Mouse (Mus musculus) layer of hippocampus, adult 2 months (tissue): Measurements from ENCODE around the gene Gas7. TPM values are rescaled to one million over a fixed set of nuclear protein-coding genes. Genes with fewer than 3 reads are reported as not detected.

Experiments used
- DNase-seq, 2 experiments: peaks; one replicate each; pipeline ENCODE4 v3.0.0; 2022; ENCODE audit warnings: low spot score in 2 of 2
- H3K27ac ChIP-seq: fragments of 200-600 bp; 2 replicates; pipeline ENCODE4 v1.8.1; 2022
- H3K4me3 ChIP-seq: fragments of 200-600 bp; 2 replicates; pipeline ENCODE4 v1.8.1; 2022; ENCODE audit warnings: mild to moderate bottlenecking
- CTCF ChIP-seq: fragments of 200-600 bp; conservative IDR thresholded peaks from 2 replicates; pipeline ENCODE4 v1.8.1; 2022; ENCODE audit warnings: antibody characterized with exemption, mild to moderate bottlenecking, moderate library complexity
- total RNA-seq, 2 experiments: library from RNA; stranded (reverse); gene quantifications; 2 replicates each; pipeline ENCODE4 v1.2.3; 2021

The Gas7 gene
- total RNA-seq, 2 experiments from 2014 or later = 453 to 462 TPM

DNA sequence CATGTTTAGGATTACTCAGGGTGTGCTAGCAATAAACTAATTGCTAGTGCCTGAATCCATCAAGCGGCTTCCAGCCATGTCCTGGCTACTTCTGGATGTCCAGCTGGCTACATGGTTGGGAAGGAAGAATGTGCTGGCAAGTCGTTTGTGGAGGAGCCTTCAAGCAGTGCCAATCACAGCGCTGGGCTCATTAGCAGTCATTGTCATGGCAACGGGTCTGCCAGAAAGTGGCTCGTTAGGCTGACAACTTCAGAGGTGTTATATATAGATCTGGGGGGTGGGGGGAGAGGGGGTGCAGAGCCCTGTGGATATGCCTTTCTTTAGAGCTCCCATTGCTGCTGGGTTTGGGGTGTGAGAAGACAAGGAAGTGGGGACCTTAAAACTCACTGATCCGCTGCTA is 141.0 kb downstream of the Gas7 start:
- Histone ChIP-seq H3K4me3 (peak overlapping the region; percentile 55), H3K27ac (peak overlapping the region; percentile 99)
- no peak for TF ChIP-seq CTCF
- DNase-seq = peak; percentile 81 to 92

- no peak for DNase-seq
- TF ChIP-seq CTCF = peak; percentile 15; the same call in 1 of the 2 replicates
- H3K4me3 ChIP-seq = peak overlapping the region; percentile 55
- peak overlapping the region; percentile 99 for H3K27ac ChIP-seq
These were observed 141.6 kb downstream of the Gas7 start for GRCm38 (mm10) chr11:67596856-67597255.

DNA sequence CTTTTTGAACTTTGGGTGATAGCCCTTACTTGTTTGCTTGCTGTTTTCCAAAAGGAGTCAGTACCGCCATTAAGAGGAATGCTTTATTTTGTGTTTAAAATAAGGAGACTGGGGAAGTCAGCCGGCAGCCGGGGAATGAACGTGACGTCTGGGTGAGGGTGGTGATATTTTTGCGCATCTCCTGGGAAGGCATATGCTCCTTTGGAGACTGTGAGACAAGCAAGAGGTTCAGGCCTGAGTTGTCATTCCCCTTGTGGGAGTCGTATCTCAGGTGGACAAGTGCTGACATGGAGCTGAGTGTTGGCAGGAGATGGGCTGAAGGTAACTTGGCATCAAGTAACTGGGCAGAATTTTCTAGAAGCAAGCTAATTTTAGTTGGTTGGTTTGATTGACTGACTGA is 142.2 kb downstream of the Gas7 start:
- H3K4me3 ChIP-seq = peak overlapping the region; percentile 55
- TF ChIP-seq CTCF = no peak
- peak overlapping the region; percentile 99 for H3K27ac ChIP-seq
- DNase-seq = peak; percentile 60 to 72

- TF ChIP-seq CTCF = no peak
- no peak for DNase-seq
- Histone ChIP-seq H3K4me3 (peak overlapping the region; percentile 55), H3K27ac (peak overlapping the region; percentile 99)
These were observed 143.9 kb downstream of the Gas7 start for GRCm38 (mm10) chr11:67599141-67599540.

- Histone ChIP-seq H3K4me3 (peak overlapping the region; percentile 55), H3K27ac (peak overlapping the region; percentile 99)
- peak in 1 of 2 experiments; percentile 56 for DNase-seq
- TF ChIP-seq CTCF = no peak
These were observed 145.6 kb downstream of the Gas7 start for GRCm38 (mm10) chr11:67600710-67601430.

- no peak for DNase-seq
- peak overlapping the region; percentile 99 for H3K27ac ChIP-seq
- peak overlapping the region; percentile 32; the same call in 1 of the 2 replicates for H3K4me3 ChIP-seq
- TF ChIP-seq CTCF = no peak
These were observed 147.6 kb downstream of the Gas7 start for GRCm38 (mm10) chr11:67602711-67603369.

DNA sequence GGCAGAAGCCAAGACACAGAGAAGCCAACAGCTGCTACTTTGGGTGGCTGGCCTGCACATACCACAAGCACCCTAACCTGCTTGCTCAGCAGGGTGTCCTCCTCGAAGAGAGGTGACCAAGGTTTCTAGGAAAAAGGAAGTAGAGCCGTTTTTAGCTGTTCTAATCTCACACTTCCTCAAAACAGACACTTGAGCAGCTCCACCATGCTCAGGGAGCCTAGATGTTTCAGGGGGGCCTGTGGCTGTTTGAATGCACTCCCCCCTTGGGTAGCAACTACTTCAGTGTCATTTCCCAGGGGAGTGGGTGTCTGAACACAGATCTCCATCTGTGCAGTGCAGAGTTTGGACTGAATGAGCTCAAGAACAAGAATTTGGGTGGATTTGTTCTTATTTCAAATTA is 149.2 kb downstream of the Gas7 start:
- TF ChIP-seq CTCF = no peak

DNA sequence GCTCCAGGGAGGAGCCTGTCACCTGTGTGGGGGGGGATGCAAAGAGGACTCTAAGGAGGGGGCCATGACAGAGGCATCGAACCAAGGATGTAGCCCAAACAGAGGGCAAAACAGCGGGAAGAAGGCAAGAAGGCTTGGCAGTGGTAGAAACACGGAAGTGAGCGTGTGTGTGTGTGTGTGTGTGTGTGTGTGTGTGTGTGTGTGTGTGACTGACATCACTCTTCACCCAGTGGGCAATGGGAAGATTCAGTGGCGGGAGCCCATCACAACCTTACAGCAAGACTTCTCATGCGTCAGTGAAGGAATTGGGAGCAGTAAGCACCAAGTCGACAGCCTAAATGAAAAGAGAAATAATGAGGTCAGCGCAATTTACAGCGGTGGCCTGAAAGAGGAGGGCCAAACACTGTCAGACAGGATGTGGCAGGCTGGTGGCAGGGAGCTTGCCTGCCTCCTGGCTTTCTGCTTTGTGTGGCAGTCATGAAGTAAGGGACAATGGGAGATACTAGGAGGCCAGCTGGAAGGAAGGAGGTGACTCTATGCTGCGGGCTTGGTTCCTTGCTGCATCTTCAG is 153.0 kb downstream of the Gas7 start:
- no peak for DNase-seq
- H3K27ac ChIP-seq = peak overlapping the region; percentile 57; the same call in 1 of the 2 replicates
- peak; percentile 13; the same call in 1 of the 2 replicates for TF ChIP-seq CTCF
- no peak overlapping the region for H3K4me3 ChIP-seq

More for the DNA sequence above, 149.2 kb downstream of the Gas7 start:
- peak in 1 of 2 experiments; percentile 82 for DNase-seq
- Histone ChIP-seq H3K4me3 (no peak overlapping the region), H3K27ac (peak overlapping the region; percentile 99)

GRCm38 (mm10) chr11:67612158-67612839 is 157.1 kb downstream of the Gas7 start:
- no peak overlapping the region for H3K4me3 ChIP-seq
- peak overlapping the region; percentile 70 for H3K27ac ChIP-seq
- DNase-seq = no peak
- no peak for TF ChIP-seq CTCF

GRCm38 (mm10) chr11:67616557-67617239 is 161.5 kb downstream of the Gas7 start:
- no peak for TF ChIP-seq CTCF
- Histone ChIP-seq H3K27ac (peak overlapping the region; percentile 61), H3K4me3 (no peak overlapping the region)
- no peak for DNase-seq

GRCm38 (mm10) chr11:67622340-67622739 is 167.1 kb downstream of the Gas7 start:
- TF ChIP-seq CTCF = no peak
- peak overlapping the region; percentile 49 for H3K27ac ChIP-seq

DNA sequence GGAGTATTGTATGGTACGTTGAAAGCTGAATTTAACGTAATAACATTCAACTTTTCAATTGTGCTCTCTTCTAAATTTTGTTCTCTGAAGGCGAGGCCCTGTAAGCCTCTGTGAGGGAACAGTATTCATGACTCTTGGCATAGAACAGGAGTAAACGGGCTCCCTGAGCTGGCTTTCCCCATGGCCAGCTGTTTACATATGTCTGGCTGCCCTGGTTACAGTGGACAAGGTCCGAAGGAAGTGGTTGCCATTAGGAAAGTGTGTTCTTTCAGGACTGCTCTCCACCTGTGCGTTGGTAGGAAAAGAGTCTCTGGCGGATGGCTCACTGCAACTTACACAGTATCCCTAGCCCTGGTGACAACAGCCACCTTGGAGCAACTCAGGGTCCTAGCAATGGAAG is 171.9 kb downstream of the Gas7 start:
- Histone ChIP-seq H3K27ac (no peak overlapping the region), H3K4me3 (no peak overlapping the region)
- no peak for DNase-seq
- no peak for TF ChIP-seq CTCF

More at GRCm38 (mm10) chr11:67622340-67622739, 167.1 kb downstream of the Gas7 start:
- DNase-seq = no peak
- no peak overlapping the region for H3K4me3 ChIP-seq
